Mouse (Mus musculus): Measurements from ENCODE around the gene Klhl5. TPM values are rescaled to one million over a fixed set of nuclear protein-coding genes. Genes with fewer than 3 reads are reported as not detected.

Gene Klhl5
- polyA plus RNA-seq, 1 experiment: 54.6 TPM

DNA sequence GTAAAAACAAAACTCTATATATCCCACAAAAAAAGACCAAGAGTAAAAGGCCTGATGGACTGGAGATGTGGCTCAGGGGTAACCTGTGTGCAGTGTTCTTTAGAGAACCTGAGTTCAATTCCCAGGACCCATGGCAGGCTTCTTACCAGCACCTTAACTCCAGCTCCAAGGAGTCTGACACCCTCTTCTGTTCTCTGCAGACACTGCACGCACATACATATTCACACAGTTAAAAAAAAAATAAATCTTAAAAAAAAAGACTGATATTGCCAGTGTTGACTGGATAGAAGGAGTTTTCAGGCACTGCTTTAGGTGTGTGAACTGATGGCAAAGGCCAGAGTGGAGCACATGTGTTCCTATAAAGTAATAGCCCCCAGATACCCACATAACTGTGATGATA lies 18.8 kb downstream of the Klhl5 start:
- no peak for DNase-seq (ENCODE audit: low read depth)
- TF ChIP-seq POLR2A (IDR thresholded peaks at IDR 0.05; ENCODE audit: borderline replicate concordance, extremely low read depth, insufficient read depth, insufficient read length, poor library complexity, severe bottlenecking) (no peak), CTCF (IDR thresholded peaks at IDR 0.05; ENCODE audit: borderline replicate concordance, extremely low read depth, insufficient read depth, insufficient read length) (no peak)

DNA sequence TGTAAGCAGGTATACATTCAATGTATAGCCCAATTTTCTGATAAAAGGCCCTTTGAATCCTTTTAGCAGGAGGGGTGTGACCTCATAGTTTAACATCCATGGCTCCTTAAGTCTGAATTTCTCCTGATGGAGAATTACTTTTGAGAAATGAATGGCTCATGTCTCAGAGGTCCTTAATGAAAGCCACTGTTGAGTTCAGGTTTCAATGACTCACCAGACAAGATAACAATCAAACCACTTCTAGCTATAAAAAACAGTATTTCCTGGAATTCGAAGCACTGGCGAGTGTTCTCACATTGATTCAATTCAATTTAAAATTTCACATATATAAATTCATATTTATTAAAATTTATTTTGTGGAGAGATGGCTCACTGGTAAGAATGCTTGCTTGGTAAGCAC lies 21.1 kb downstream of the Klhl5 start:
- no peak for TF ChIP-seq CTCF (IDR thresholded peaks at IDR 0.05; ENCODE audit: borderline replicate concordance, extremely low read depth, insufficient read depth, insufficient read length)
- no peak for TF ChIP-seq POLR2A (IDR thresholded peaks at IDR 0.05; ENCODE audit: borderline replicate concordance, extremely low read depth, insufficient read depth, insufficient read length, poor library complexity, severe bottlenecking)
- DNase-seq (ENCODE audit: low read depth): no peak

DNA sequence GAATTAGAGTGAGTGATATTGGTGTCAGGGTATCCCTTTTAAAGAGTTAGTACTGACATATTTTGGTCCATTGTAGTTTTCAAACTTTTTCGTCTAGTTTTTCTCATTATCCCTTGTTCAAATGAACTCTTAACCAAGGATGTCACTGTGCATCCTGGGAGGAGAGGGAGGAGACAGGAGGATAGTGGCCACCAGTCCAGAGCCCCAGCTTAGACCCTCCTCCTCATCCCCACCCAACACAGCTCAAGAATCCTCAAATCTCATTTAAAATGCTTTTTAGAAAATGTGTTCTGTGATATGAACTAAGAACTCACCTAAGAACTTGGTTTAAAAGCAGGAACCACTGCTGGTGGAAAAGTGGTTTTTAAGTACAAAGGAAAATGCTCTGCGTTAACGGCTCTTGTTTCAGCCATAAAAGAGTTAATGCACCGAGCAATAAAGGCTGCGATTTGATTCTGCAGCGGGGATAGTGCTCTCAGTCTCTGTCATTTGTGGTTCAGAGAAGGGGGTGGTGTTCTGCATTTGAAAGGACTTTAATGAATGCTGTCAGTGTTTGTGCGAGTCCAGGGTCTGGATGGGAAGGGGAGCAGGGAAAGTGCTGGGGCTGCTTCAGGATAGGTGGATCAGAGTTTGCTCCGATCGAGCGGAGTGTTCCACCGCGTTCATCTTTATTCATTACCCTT lies 23.3 kb downstream of the Klhl5 start:
- peak; percentile 96 for DNase-seq (ENCODE audit: low read depth)
- no peak for TF ChIP-seq CTCF (IDR thresholded peaks at IDR 0.05; ENCODE audit: borderline replicate concordance, extremely low read depth, insufficient read depth, insufficient read length)
- TF ChIP-seq POLR2A (IDR thresholded peaks at IDR 0.05; ENCODE audit: borderline replicate concordance, extremely low read depth, insufficient read depth, insufficient read length, poor library complexity, severe bottlenecking): peak; percentile 36; the same call in 1 of the 2 replicates

DNA sequence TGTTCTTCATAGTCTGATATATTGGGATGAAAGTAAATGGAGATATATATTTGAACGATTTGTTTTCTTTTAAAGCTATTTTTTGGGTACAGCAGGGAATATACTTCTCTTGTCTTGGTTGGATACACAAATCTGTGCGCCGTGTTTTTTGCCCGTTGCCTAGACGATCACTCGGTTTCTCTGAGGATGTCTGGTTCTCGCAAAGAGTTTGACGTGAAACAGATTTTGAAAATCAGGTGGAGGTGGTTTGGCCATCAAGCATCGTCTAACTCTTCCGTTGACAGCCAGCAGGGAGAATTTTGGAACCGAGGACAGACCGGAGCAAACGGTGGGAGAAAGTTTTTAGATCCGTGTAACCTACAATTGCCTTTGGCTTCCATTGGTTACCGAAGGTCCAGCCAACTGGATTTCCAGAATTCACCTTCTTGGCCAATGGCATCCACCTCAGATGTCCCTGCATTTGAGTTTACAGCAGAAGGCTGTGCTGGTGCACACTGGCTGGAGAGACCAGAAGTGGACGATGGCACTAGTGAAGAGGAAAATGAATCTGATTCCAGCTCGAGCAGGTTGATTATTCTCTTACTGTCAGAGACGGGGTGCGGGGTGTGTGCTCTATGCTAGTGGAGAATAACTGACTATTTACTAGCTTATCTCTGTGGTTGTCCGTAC lies 24.0 kb downstream of the Klhl5 start:
- DNase-seq (ENCODE audit: low read depth): peak; percentile 72
- TF ChIP-seq POLR2A (IDR thresholded peaks at IDR 0.05; ENCODE audit: borderline replicate concordance, extremely low read depth, insufficient read depth, insufficient read length, poor library complexity, severe bottlenecking) (no peak), CTCF (IDR thresholded peaks at IDR 0.05; ENCODE audit: borderline replicate concordance, extremely low read depth, insufficient read depth, insufficient read length) (no peak)

- TF ChIP-seq CTCF (IDR thresholded peaks at IDR 0.05; ENCODE audit: borderline replicate concordance, extremely low read depth, insufficient read depth, insufficient read length): no peak
- TF ChIP-seq POLR2A (IDR thresholded peaks at IDR 0.05; ENCODE audit: borderline replicate concordance, extremely low read depth, insufficient read depth, insufficient read length, poor library complexity, severe bottlenecking): no peak
- no peak for DNase-seq (ENCODE audit: low read depth)
These were observed 28.8 kb downstream of the Klhl5 start for GRCm38 (mm10) chr5:65136159-65136558.

- DNase-seq (ENCODE audit: low read depth): peak; percentile 27
- no peak for TF ChIP-seq POLR2A (IDR thresholded peaks at IDR 0.05; ENCODE audit: borderline replicate concordance, extremely low read depth, insufficient read depth, insufficient read length, poor library complexity, severe bottlenecking)
- no peak for TF ChIP-seq CTCF (IDR thresholded peaks at IDR 0.05; ENCODE audit: borderline replicate concordance, extremely low read depth, insufficient read depth, insufficient read length)
These were observed 29.7 kb downstream of the Klhl5 start for GRCm38 (mm10) chr5:65137073-65137472.

GRCm38 (mm10) chr5:65141242-65141641 lies 33.9 kb downstream of the Klhl5 start:
- no peak for DNase-seq (ENCODE audit: low read depth)
- TF ChIP-seq POLR2A (IDR thresholded peaks at IDR 0.05; ENCODE audit: borderline replicate concordance, extremely low read depth, insufficient read depth, insufficient read length, poor library complexity, severe bottlenecking): no peak
- no peak for TF ChIP-seq CTCF (IDR thresholded peaks at IDR 0.05; ENCODE audit: borderline replicate concordance, extremely low read depth, insufficient read depth, insufficient read length)

DNA sequence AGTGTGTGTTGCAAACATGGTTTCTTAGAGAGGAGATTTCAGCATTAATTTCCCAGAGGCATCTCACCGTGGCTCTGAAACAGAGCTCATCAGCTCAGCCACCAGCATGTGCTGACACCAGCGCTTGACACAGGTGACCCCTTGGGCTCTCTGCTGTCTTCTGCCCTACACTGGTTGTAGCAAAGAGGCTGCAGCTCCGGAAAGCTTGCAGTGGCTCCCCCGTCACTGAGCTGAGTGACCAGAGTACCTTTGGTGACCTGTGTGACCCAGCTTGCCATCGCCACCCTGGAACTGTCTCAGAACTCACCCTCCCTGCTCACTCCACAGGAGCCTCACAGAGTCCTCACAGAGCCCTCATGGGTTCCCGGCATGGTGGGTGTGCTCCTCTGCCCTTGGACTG lies 34.9 kb downstream of the Klhl5 start:
- DNase-seq (ENCODE audit: low read depth): no peak
- TF ChIP-seq POLR2A (IDR thresholded peaks at IDR 0.05; ENCODE audit: borderline replicate concordance, extremely low read depth, insufficient read depth, insufficient read length, poor library complexity, severe bottlenecking) (no peak), CTCF (IDR thresholded peaks at IDR 0.05; ENCODE audit: borderline replicate concordance, extremely low read depth, insufficient read depth, insufficient read length) (no peak)

DNA sequence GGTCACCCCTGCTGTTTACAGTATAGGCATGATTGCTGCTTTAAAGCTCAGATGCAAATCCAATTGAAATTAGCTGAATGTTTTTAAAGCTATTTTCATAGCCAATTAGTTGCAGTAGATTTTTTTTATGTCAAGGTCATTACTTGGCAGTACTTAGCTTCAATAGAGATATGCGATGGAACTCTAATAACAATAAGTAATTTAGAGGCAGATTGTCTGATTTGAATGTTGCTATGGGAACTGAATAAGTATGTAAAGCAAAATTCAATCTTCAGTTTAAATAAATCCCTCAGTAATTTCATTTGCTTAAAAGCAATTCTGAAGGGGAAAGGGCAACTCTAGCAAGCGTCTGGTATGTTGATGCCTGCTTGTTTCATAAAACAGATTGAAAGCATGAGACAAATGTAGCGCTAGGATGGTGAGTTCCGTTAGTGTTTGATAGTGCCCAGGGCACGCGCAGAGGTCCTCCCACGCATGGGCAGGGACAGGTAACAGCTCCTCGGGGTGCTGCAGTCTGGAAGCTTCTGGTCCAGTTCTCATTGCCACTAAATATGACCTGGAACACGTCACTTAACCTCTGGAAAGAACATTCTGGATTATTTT lies 38.3 kb downstream of the Klhl5 start:
- peak; percentile 64 for DNase-seq (ENCODE audit: low read depth)

GRCm38 (mm10) chr5:65146749-65147148 lies 39.4 kb downstream of the Klhl5 start:
- TF ChIP-seq CTCF (IDR thresholded peaks at IDR 0.05; ENCODE audit: borderline replicate concordance, extremely low read depth, insufficient read depth, insufficient read length): no peak
- DNase-seq (ENCODE audit: low read depth): peak; percentile 8

More for the DNA sequence above, 38.3 kb downstream of the Klhl5 start:
- TF ChIP-seq CTCF (IDR thresholded peaks at IDR 0.05; ENCODE audit: borderline replicate concordance, extremely low read depth, insufficient read depth, insufficient read length): no peak
- TF ChIP-seq POLR2A (IDR thresholded peaks at IDR 0.05; ENCODE audit: borderline replicate concordance, extremely low read depth, insufficient read depth, insufficient read length, poor library complexity, severe bottlenecking): no peak

DNA sequence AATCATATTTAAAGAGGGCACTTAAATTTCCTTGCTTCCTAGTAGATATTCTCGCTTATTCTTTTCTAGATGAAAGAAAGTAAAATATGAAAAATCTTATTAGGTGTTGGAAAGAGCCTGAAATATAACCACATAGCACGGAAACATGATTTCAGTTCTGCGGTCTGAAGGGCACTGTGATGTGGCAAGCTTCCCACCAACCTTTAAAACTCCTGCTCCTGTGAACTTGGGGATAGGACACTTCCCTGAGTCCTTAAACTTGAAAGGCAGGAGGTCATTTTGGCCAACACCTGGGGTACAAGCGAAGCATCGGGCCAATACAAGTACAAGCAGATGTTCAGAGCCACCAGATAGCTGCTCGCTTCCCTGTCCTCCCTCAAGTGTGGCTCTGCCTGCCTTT lies 42.4 kb downstream of the Klhl5 start:
- no peak for TF ChIP-seq POLR2A (IDR thresholded peaks at IDR 0.05; ENCODE audit: borderline replicate concordance, extremely low read depth, insufficient read depth, insufficient read length, poor library complexity, severe bottlenecking)
- TF ChIP-seq CTCF (IDR thresholded peaks at IDR 0.05; ENCODE audit: borderline replicate concordance, extremely low read depth, insufficient read depth, insufficient read length): no peak
- no peak for DNase-seq (ENCODE audit: low read depth)

All from brain, embryonic 14.5 days (tissue).